Mouse (Mus musculus): Measurements from ENCODE around the gene Eif2ak1. TPM values are rescaled to one million over a fixed set of nuclear protein-coding genes. Genes with fewer than 3 reads are reported as not detected.

Gene Eif2ak1
- polyA plus RNA-seq, 1 experiment from 2014 or later, result 41.0 TPM

DNA sequence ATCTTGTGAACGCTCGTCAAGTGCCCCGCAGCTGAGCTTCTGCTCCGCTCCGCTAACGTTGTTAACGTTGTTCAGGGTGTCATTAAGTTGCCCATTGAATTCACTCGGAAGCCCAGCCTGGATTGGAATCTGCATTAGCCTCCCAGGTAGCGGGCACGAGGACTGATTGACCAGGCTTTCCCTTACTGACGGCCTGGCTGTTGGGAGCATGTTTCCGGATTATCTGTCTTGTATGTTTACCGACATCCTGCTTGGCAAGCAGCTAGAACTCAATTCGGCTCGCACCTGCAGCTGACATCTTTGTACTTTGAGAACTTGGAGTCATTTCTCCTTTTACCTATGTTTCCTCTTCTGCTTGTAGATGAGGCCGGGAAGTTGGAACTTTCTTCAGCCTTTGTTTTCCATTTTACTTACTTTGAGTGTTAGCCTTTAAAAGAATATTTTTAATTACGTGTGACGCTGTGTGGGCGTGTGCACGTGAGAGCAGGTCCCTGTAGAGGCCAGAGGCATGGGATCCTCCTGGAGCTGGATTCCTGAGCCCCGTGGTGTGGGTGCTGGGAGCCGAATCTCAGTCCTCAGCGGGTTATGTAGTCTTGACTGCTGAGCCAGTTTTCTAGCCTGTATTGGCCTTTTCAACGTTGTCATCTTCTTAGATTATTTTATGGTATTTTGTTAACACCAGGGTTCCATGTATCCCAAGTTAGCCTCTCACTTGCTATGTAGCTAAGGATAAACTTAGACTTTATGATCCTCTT, 2.5 kb downstream of the Eif2ak1 start:
- 88% methylated on average over 24 of the region's 24 CpGs for WGBS
- H3K36me3 ChIP-seq, result no peaks in the 10 kb centered on the region
- H3K27ac ChIP-seq, result no peak overlapping the region
- no peaks in the 10 kb centered on the region for H3K9me3 ChIP-seq
- no peaks in the 10 kb centered on the region for H3K27me3 ChIP-seq (ENCODE audit: insufficient read depth, poor library complexity, severe bottlenecking)
- H3K4me3 ChIP-seq, result peak overlapping the region; percentile 24; the same call in 1 of the 2 replicates
- peaks cover 9% of the 10 kb centered on the region; the same call in 1 of the 2 replicates for H3K4me1 ChIP-seq
- DNase-seq (ENCODE audit: low spot score), result peak; percentile 72

DNA sequence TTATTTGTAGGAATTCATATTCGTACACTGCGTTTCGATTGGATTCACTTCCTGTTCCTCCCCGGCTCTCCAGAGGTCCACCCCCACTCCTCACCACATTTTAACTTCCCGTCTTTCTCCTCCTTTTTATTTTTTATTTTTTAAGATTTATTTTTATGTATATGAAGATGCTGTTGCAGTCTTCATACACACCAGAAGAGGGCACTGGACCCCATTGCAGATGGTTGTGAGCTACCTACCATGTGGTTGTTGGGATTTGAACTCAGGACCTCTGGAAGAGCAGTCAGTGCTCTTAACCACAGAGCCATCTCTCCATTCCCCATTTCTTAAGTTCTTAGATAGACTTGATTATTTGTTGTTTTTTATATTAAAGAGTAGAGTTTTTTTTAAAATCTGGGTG, 3.2 kb downstream of the Eif2ak1 start:
- H3K27ac ChIP-seq, result no peak overlapping the region
- H3K36me3 ChIP-seq, result no peaks in the 10 kb centered on the region
- no peak overlapping the region for H3K4me3 ChIP-seq
- WGBS, result 95% methylated on average over 5 of the region's 5 CpGs
- no peak for DNase-seq (ENCODE audit: low spot score)
- H3K4me1 ChIP-seq, result peaks cover 9% of the 10 kb centered on the region; the same call in 1 of the 2 replicates
- no peaks in the 10 kb centered on the region for H3K9me3 ChIP-seq
- no peaks in the 10 kb centered on the region for H3K27me3 ChIP-seq (ENCODE audit: insufficient read depth, poor library complexity, severe bottlenecking)

DNA sequence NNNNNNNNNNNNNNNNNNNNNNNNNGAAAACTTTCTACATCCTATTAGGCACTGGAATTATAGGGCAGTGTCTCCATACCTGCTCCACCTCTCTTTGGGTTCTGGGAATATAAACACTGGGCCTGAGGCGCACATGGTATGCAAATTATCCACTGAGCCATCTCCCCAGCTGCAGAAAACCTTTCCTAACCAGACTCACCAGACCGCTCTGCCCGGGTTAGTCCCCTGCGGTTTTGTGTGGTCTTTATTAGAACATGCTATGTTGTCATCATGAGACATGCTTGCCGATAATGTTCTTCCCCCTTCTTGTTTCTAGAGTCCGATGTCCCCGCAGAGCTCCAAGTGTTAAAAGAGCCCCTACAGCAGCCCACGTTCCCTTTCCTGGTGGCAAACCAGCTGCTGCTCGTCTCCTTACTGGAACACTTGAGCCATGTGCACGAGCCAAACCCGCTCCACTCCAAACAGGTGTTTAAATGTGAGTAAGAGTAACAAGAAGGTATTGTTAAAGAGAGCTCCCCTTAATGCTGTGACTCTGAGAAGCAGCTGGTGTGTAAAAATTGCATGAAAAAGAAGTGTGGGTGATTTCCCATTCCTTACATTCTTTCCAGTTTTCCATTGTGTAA, 54.1 kb downstream of the Eif2ak1 start:
- Histone ChIP-seq H3K27me3 (ENCODE audit: insufficient read depth, poor library complexity, severe bottlenecking) (no peaks in the 10 kb centered on the region), H3K4me3 (no peak overlapping the region), H3K36me3 (peaks cover 50% of the 10 kb centered on the region), H3K4me1 (no peaks in the 10 kb centered on the region), H3K27ac (no peak overlapping the region), H3K9me3 (no peaks in the 10 kb centered on the region)
- 90% methylated on average over 11 of the region's 11 CpGs for WGBS
- DNase-seq (ENCODE audit: low spot score), result no peak

DNA sequence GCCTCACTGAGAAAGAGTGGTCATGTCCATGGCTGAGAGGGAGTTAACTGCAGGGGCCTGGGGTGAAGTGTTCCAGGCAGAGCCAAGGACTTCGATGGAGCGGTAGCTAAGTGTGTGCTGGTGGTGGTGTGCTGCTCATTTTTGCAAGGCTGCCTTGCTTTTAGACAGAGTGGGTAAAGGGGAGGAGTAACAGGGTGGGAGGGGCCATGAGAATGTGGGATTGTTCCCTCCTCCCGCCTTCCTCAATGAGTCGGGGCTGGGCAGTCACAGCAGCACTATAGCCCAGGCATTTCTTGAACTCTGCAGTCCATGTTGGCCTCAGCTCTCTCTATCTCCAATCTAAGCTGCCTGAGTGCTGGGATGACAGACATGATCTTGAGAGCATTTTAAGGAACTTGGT, 57.0 kb downstream of the Eif2ak1 start:
- no peaks in the 10 kb centered on the region for H3K9me3 ChIP-seq
- H3K4me1 ChIP-seq, result no peaks in the 10 kb centered on the region
- no peak overlapping the region for H3K27ac ChIP-seq
- H3K4me3 ChIP-seq, result no peak overlapping the region
- no peak for DNase-seq (ENCODE audit: low spot score)
- H3K36me3 ChIP-seq, result peaks cover 78% of the 10 kb centered on the region
- 65% methylated on average over 4 of the region's 4 CpGs for WGBS
- no peaks in the 10 kb centered on the region for H3K27me3 ChIP-seq (ENCODE audit: insufficient read depth, poor library complexity, severe bottlenecking)

DNA sequence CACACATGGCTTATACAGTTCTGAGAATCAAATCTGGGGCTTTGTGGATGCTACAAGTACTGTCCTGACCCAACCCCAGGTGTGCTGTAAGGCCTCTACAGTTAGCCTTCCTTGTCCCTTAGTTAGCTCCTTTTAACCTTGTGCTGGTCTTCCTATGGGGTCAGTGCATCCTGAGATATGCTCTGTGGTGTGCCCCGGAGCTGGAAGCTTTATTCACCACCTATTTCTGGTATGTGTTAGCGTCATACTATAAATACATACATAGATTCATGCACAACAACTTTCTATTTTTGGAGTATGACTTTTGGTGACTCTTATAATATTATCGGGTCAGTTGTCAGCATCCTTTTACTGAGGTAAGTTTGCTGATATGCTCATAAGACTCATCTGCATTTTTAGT, 67.7 kb downstream of the Eif2ak1 start:
- Histone ChIP-seq H3K9me3 (no peaks in the 10 kb centered on the region), H3K4me3 (no peak overlapping the region), H3K27ac (no peak overlapping the region), H3K4me1 (no peaks in the 10 kb centered on the region), H3K36me3 (peaks cover 94% of the 10 kb centered on the region), H3K27me3 (ENCODE audit: insufficient read depth, poor library complexity, severe bottlenecking) (no peaks in the 10 kb centered on the region)
- WGBS, result 92% methylated on average over 3 of the region's 3 CpGs
- DNase-seq (ENCODE audit: low spot score), result no peak

DNA sequence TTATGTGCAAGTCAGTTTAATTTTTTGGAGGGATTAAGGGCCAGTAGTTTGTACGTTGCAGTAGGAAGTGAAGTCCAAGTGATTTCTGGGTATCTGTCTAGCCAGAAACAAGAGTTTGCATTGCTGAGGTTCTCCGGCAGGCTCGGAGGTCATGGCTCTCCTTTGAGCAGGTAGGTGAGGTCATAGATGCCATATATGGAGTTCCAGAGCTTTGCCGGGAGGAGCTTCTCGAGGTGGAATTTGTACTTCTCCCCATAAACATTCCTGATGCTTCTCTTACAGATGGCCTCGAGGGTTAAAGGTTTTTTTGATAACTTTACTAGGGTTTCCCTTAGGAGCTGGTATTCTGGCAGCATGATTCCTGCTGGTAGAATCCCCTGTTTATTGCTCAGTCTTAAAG, 73.2 kb downstream of the Eif2ak1 start:
- Histone ChIP-seq H3K4me1 (peaks cover 6% of the 10 kb centered on the region; the same call in 1 of the 2 replicates), H3K4me3 (no peak overlapping the region), H3K27me3 (ENCODE audit: insufficient read depth, poor library complexity, severe bottlenecking) (no peaks in the 10 kb centered on the region), H3K36me3 (peaks cover 74% of the 10 kb centered on the region), H3K27ac (no peak overlapping the region), H3K9me3 (no peaks in the 10 kb centered on the region)
- DNase-seq (ENCODE audit: low spot score), result no peak
- 67% methylated on average over 6 of the region's 6 CpGs for WGBS

DNA sequence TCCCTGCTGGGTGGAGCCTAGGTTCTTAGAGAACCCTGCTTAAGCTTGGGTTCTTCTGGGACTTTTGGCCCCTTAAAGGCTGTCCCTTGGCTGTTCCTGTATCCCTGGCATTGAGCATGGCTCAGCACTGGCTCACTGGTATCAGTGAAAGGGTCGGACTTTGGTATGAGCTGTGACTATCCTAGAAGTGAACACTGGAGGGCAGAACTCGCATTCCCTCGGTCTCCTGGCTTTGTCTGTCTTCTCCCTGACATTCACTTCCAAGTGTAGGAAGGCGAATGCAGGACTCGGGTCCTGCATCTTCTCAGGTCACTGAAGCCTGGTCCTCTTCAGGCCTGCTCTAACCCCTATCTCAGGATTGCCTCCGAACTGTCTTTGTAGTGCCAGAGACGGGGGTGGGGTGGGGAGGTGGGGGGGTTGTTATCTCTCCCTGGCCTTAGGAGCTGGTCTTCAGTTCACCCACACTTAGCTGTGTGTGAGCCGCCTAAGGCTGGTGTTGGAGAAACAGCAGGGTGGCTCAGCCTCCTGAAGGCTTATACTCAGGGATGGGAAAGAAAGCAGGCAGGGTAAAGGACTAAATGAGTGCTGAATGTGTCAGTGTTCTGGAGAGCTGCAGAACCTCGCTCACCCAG, 74.8 kb downstream of the Eif2ak1 start:
- Histone ChIP-seq H3K4me1 (peaks cover 6% of the 10 kb centered on the region; the same call in 1 of the 2 replicates), H3K4me3 (no peak overlapping the region), H3K9me3 (no peaks in the 10 kb centered on the region), H3K36me3 (peaks cover 70% of the 10 kb centered on the region), H3K27me3 (ENCODE audit: insufficient read depth, poor library complexity, severe bottlenecking) (no peaks in the 10 kb centered on the region), H3K27ac (no peak overlapping the region)
- DNase-seq (ENCODE audit: low spot score), result no peak
- 46% methylated on average over 9 of the region's 9 CpGs for WGBS

DNA sequence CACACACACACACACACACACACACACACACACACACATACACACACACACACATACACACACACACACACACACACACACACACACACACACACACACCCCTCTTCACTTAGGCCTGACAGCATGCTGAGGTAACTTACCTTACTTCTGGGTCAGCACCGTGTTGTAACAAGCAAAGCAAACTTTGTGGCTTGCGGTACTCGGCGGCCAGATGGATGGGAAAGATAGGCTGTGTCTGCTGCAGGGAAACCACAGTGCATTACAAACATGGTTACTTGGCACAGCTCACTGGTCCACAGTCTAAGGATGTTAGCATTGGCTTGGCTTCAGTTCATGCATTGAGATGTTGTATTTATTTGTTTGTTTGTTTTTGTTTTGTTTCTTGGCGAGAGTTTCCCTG, 75.8 kb downstream of the Eif2ak1 start:
- Histone ChIP-seq H3K4me1 (peaks cover 6% of the 10 kb centered on the region; the same call in 1 of the 2 replicates), H3K27ac (no peak overlapping the region), H3K4me3 (no peak overlapping the region), H3K9me3 (no peaks in the 10 kb centered on the region), H3K27me3 (ENCODE audit: insufficient read depth, poor library complexity, severe bottlenecking) (no peaks in the 10 kb centered on the region), H3K36me3 (peaks cover 70% of the 10 kb centered on the region)
- 71% methylated on average over 5 of the region's 5 CpGs for WGBS
- no peak for DNase-seq (ENCODE audit: low spot score)

DNA sequence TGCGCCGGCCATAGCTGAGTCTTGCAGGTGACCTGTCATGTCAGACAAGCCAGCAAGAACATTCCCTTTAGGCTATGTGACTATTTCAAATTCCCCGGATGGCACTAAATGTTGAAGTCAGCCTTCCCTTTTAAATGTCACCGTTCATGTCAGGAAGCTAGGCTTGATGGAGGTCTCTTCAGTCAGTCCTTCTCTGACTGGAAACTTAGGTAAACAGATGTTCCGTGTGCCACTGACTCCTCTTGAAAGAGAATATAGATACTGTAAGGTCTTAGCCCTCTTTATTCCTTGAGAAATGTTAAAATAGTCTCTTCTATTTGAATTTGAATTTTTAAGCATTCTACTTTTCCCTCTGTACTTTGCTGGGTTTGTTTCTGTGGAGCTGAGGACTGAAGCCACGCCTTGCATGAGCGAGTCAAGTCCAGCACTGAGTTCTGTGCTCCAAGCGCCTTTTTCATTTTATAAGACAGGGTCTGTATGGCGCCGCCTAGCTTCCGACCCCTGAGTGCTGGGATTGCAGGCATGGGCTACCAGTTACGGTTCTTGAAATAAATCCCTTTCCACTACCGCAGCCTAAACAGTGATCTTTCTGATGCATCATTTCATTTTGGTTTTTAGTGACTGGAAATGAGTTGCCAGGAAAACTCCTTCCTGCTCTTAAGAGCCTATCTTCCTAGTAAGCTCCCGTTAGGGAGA, 80.2 kb downstream of the Eif2ak1 start, which contains the start of gene Ankrd61:
Ankrd61 (minus strand) TSS at position 51 of the 696 bp plus-strand sequence.
- Histone ChIP-seq H3K9me3 (no peaks in the 10 kb centered on the region), H3K4me3 (no peak within 1 kb of the TSS), H3K27me3 (ENCODE audit: insufficient read depth, poor library complexity, severe bottlenecking) (no peaks in the 10 kb centered on the region), H3K27ac (no peak within 1 kb of the TSS), H3K4me1 (no peaks in the 10 kb centered on the region), H3K36me3 (peaks cover 82% of the 10 kb centered on the region)
- 83% methylated on average over 14 of the region's 14 CpGs for WGBS
- DNase-seq (ENCODE audit: low spot score), result no peak

DNA sequence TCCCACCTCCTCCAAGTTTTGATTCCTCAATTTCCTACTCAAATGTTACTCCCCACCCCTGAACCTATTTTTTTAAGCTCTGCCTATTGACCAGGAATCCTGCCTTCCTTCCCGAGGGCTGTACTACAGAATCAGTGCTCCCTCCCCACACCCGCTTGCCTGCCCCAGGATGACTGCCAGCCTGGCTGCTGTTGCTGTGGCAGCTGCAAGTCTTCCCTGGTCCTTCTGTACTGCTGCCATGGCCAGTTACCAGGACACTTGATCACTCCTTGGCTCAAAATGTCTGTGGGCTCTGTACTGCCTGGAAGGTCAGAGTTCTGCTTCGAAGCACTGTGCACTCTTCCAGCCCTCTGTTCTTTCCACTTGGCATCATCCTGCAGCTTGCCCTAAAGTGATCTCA, 84.5 kb downstream of the Eif2ak1 start:
- peaks cover 93% of the 10 kb centered on the region for H3K36me3 ChIP-seq
- 79% methylated on average over 3 of the region's 3 CpGs for WGBS

DNA sequence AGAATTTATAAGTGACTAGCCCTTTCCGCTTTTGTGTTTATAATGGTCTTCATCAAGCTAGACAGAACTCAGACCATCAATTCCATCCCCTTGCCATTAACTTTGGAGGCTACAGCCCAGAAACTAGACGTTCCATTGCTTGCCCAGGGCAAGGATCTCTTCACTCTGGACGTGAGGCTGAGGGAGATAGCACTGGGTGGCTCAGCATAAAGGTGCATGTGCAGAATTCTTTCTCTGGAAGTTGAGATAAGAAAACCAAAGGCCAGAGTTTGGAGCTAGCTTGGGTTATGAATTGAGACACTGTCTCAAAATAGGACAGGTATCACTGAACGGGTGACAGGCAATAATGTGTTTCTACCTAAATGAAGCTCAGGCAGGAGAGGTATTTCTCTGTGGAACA, 86.2 kb downstream of the Eif2ak1 start:
- WGBS, result 75% methylated on average over 4 of the region's 4 CpGs
- Histone ChIP-seq H3K9me3 (no peaks in the 10 kb centered on the region), H3K4me1 (peaks cover 24% of the 10 kb centered on the region; the same call in 1 of the 2 replicates), H3K4me3 (no peak overlapping the region), H3K27me3 (ENCODE audit: insufficient read depth, poor library complexity, severe bottlenecking) (no peaks in the 10 kb centered on the region), H3K36me3 (peaks cover 76% of the 10 kb centered on the region), H3K27ac (no peak overlapping the region)
- DNase-seq (ENCODE audit: low spot score), result no peak

More for the DNA sequence above, 84.5 kb downstream of the Eif2ak1 start:
- Histone ChIP-seq H3K4me3 (no peak overlapping the region), H3K4me1 (peaks cover 12% of the 10 kb centered on the region; the same call in 1 of the 2 replicates), H3K27ac (no peak overlapping the region), H3K27me3 (ENCODE audit: insufficient read depth, poor library complexity, severe bottlenecking) (no peaks in the 10 kb centered on the region), H3K9me3 (no peaks in the 10 kb centered on the region)
- DNase-seq (ENCODE audit: low spot score), result no peak

DNA sequence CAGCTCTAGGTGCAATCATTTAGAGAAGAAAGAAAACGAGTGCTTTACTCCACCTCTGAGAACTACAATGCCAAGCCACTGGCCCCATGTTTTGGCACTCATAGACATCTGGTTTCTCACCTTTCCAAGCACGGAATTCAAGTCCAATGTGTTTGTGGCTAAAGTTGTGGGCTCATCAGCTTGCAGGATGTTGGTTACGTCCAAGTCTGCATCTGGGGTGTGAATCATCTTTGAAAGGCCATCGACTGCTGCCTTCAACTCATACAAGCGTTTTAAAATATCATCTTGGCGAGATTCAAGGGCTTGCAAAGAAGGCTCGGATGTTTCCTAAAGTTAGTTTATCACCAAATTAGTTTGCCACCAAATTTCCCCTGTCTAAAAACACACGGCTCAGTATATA, 88.8 kb downstream of the Eif2ak1 start:
- peaks cover 25% of the 10 kb centered on the region; the same call in 1 of the 2 replicates for H3K4me1 ChIP-seq
- H3K9me3 ChIP-seq, result no peaks in the 10 kb centered on the region
- 88% methylated on average over 8 of the region's 8 CpGs for WGBS
- peaks cover 50% of the 10 kb centered on the region for H3K36me3 ChIP-seq
- DNase-seq (ENCODE audit: low spot score), result no peak
- no peak overlapping the region for H3K4me3 ChIP-seq
- no peaks in the 10 kb centered on the region for H3K27me3 ChIP-seq (ENCODE audit: insufficient read depth, poor library complexity, severe bottlenecking)
- H3K27ac ChIP-seq, result no peak overlapping the region

All from heart, embryonic 10.5 days (tissue).